Mouse (Mus musculus) embryonic facial prominence, embryonic 11.5 days (tissue): ENCODE measurements at regions not wholly inside any gene's neighbourhood (a gene's known extent, or its start where the extent isn't known, plus 50 kb on each side); places are given as distances from the start of the nearest gene placed in this dataset.

Experiments
- ATAC-seq: fragments of 200-750 bp; cut with Nextera tagmentation; replicated peaks from 2 replicates; pipeline ENCODE4 v1.8.0; 2017; ENCODE audit warnings: low read depth; ENCODE audit not compliant: insufficient number of reproducible peaks, low FRiP score, low TSS enrichment
- DNase-seq: peaks from one replicate; pipeline ENCODE4 v3.0.0-alpha.2; 2015; ENCODE audit warnings: low spot score
- H3K27ac ChIP-seq: fragments of 300-500 bp; sonication (generic); replicated peaks from 2 replicates; pipeline ENCODE4 v1.5.1; 2014; ENCODE audit warnings: mild to moderate bottlenecking, low read depth, low read length, control low read depth
- H3K27me3 ChIP-seq: fragments of 300-500 bp; sonication (generic); 2 replicates; pipeline ENCODE4 v1.6.1; 2014; ENCODE audit warnings: mild to moderate bottlenecking, low read length, moderate library complexity, mixed read lengths; ENCODE audit not compliant: control insufficient read depth, insufficient read depth
- H3K36me3 ChIP-seq: fragments of 300-500 bp; sonication (generic); replicated peaks from 2 replicates; pipeline ENCODE4 v1.6.1; 2014; ENCODE audit warnings: low read depth, mild to moderate bottlenecking, low read length, moderate library complexity, mixed read lengths; ENCODE audit not compliant: control insufficient read depth, insufficient read depth
- H3K4me1 ChIP-seq: fragments of 300-500 bp; sonication (generic); 2 replicates; pipeline ENCODE4 v1.6.1; 2014; ENCODE audit warnings: low read length, mixed read lengths; ENCODE audit not compliant: control insufficient read depth, insufficient read depth
- H3K4me2 ChIP-seq: fragments of 300-500 bp; sonication (generic); 2 replicates; pipeline ENCODE4 v1.6.1; 2014; ENCODE audit warnings: low read depth, mild to moderate bottlenecking, control low read depth, low read length, moderate library complexity
- H3K4me3 ChIP-seq: fragments of 300-500 bp; sonication (generic); 2 replicates; pipeline ENCODE4 v1.5.1; 2014; ENCODE audit warnings: low read depth, low read length, control low read depth
- H3K9ac ChIP-seq: fragments of 300-500 bp; sonication (generic); replicated peaks from 2 replicates; pipeline ENCODE4 v1.6.1; 2014; ENCODE audit warnings: mild to moderate bottlenecking, control low read depth, low read length
- H3K9me3 ChIP-seq: fragments of 300-500 bp; sonication (generic); replicated peaks from 2 replicates; pipeline ENCODE4 v1.6.1; 2016; ENCODE audit warnings: mild to moderate bottlenecking, low read length, inconsistent platforms, mixed read lengths; ENCODE audit not compliant: control insufficient read depth
- WGBS: fragments of 180-500 bp; shearing (Covaris S2); extraction: QIAGEN DNeasy Blood & Tissue Kit; methylation state at CpG from one replicate; pipeline ENCODE4 v1.1.7; 2014; 5-methylcytosine and 5-hydroxymethylcytosine counted together

- WGBS, result 90% methylated on average over 6 of the region's 6 CpGs
- no peak for DNase-seq
Measured at GRCm38 (mm10) chr13:102122341-102122740, 354.3 kb upstream of the Pik3r1 start.

GRCm38 (mm10) chr13:102127933-102128430, 360.0 kb upstream of the Pik3r1 start:
- Histone ChIP-seq H3K9me3 (no peaks in the 10 kb centered on the region), H3K27me3 (no peaks in the 10 kb centered on the region), H3K27ac (no peak overlapping the region), H3K9ac (no peak overlapping the region), H3K4me2 (no peak overlapping the region), H3K4me1 (no peaks in the 10 kb centered on the region), H3K36me3 (no peaks in the 10 kb centered on the region), H3K4me3 (no peak overlapping the region)
- ATAC-seq, result no peak
- DNase-seq, result no peak
- WGBS, result 74% methylated on average over 4 of the region's 4 CpGs

More at GRCm38 (mm10) chr13:102122341-102122740, 354.3 kb upstream of the Pik3r1 start:
- Histone ChIP-seq H3K27ac (no peak overlapping the region), H3K27me3 (no peaks in the 10 kb centered on the region), H3K9me3 (no peaks in the 10 kb centered on the region), H3K4me2 (no peak overlapping the region), H3K4me1 (no peaks in the 10 kb centered on the region), H3K36me3 (no peaks in the 10 kb centered on the region), H3K4me3 (no peak overlapping the region), H3K9ac (no peak overlapping the region)
- ATAC-seq, result no peak

- Histone ChIP-seq H3K27ac (no peak overlapping the region), H3K4me1 (no peaks in the 10 kb centered on the region)
Measured at GRCm38 (mm10) chr13:102131459-102131858, 363.4 kb upstream of the Pik3r1 start.

GRCm38 (mm10) chr13:102132154-102132553, 364.1 kb upstream of the Pik3r1 start:
- H3K36me3 ChIP-seq, result no peaks in the 10 kb centered on the region
- no peak overlapping the region for H3K27ac ChIP-seq
- no peak for ATAC-seq
- no peak overlapping the region for H3K4me2 ChIP-seq
- no peaks in the 10 kb centered on the region for H3K9me3 ChIP-seq
- no peaks in the 10 kb centered on the region for H3K27me3 ChIP-seq
- DNase-seq, result no peak
- H3K4me1 ChIP-seq, result no peaks in the 10 kb centered on the region
- no peak overlapping the region for H3K4me3 ChIP-seq
- no peak overlapping the region for H3K9ac ChIP-seq
- WGBS, result 36% methylated on average over 5 of the region's 5 CpGs

More at GRCm38 (mm10) chr13:102131459-102131858, 363.4 kb upstream of the Pik3r1 start:
- ATAC-seq, result no peak
- Histone ChIP-seq H3K36me3 (no peaks in the 10 kb centered on the region), H3K9me3 (no peaks in the 10 kb centered on the region), H3K9ac (no peak overlapping the region), H3K4me3 (no peak overlapping the region), H3K27me3 (no peaks in the 10 kb centered on the region), H3K4me2 (no peak overlapping the region)
- no peak for DNase-seq
- 76% methylated on average over 2 of the region's 2 CpGs for WGBS

GRCm38 (mm10) chr13:102132696-102133095, 364.7 kb upstream of the Pik3r1 start:
- no peak for ATAC-seq
- Histone ChIP-seq H3K4me3 (no peak overlapping the region), H3K4me2 (no peak overlapping the region), H3K36me3 (no peaks in the 10 kb centered on the region), H3K27ac (no peak overlapping the region), H3K9me3 (no peaks in the 10 kb centered on the region), H3K27me3 (no peaks in the 10 kb centered on the region), H3K4me1 (no peaks in the 10 kb centered on the region), H3K9ac (no peak overlapping the region)
- DNase-seq, result no peak
- 76% methylated on average over 2 of the region's 2 CpGs for WGBS

- ATAC-seq, result no peak
- no peak overlapping the region for H3K4me3 ChIP-seq
Measured at GRCm38 (mm10) chr13:102135210-102135609, 367.2 kb upstream of the Pik3r1 start.

GRCm38 (mm10) chr13:102142986-102143385, 375.0 kb upstream of the Pik3r1 start:
- DNase-seq (no peak), ATAC-seq (no peak)
- no peaks in the 10 kb centered on the region for H3K27me3 ChIP-seq
- H3K27ac ChIP-seq, result no peak overlapping the region
- H3K36me3 ChIP-seq, result no peaks in the 10 kb centered on the region
- H3K9ac ChIP-seq, result no peak overlapping the region
- H3K4me2 ChIP-seq, result no peak overlapping the region
- WGBS, result 90% methylated on average over 7 of the region's 7 CpGs
- no peaks in the 10 kb centered on the region for H3K9me3 ChIP-seq
- no peaks in the 10 kb centered on the region for H3K4me1 ChIP-seq
- no peak overlapping the region for H3K4me3 ChIP-seq

More at GRCm38 (mm10) chr13:102135210-102135609, 367.2 kb upstream of the Pik3r1 start:
- Histone ChIP-seq H3K36me3 (no peaks in the 10 kb centered on the region), H3K4me1 (no peaks in the 10 kb centered on the region), H3K4me2 (no peak overlapping the region), H3K27ac (no peak overlapping the region), H3K9ac (no peak overlapping the region), H3K27me3 (no peaks in the 10 kb centered on the region), H3K9me3 (no peaks in the 10 kb centered on the region)
- no peak for DNase-seq

GRCm38 (mm10) chr13:102143848-102144247, 375.8 kb upstream of the Pik3r1 start:
- no peak for ATAC-seq
- Histone ChIP-seq H3K9me3 (no peaks in the 10 kb centered on the region), H3K27ac (no peak overlapping the region), H3K4me2 (no peak overlapping the region), H3K9ac (no peak overlapping the region), H3K4me1 (no peaks in the 10 kb centered on the region), H3K36me3 (no peaks in the 10 kb centered on the region), H3K4me3 (no peak overlapping the region), H3K27me3 (no peaks in the 10 kb centered on the region)
- 79% methylated on average over 2 of the region's 2 CpGs for WGBS
- DNase-seq, result no peak
